10 mouse cellular contexts compared by ENCODE assay signal in genomic region chr4:140247006-140248003, GRCm38 (mm10). TPM values are rescaled to one million over a fixed set of nuclear protein-coding genes. Genes with fewer than 3 reads are reported as not detected.
DNase-seq lines count a peak whose midpoint lies in the region; ATAC-seq lines count a peak whose summit lies in the region.
"Had no signal": no experiment of that assay in that cellular context is flagged by ENCODE, and none has a peak within 500 bp of the region (broad histone marks: within the 10 kb centered on the region; RNA-seq: fewer than 3 reads in every experiment).

No protein-coding gene starts in this region.

- H3K4me3 ChIP-seq in heart, embryonic 13.5 days = peak overlapping the region; percentile 42
- H3K4me3 ChIP-seq in forebrain, embryonic 13.5 days = peak overlapping the region; percentile 62
- peak overlapping the region; percentile 72 for H3K4me3 ChIP-seq in midbrain, embryonic 10.5 days

- intact Hi-C loops in heart, postnatal 36 days (cut with DNase I) = no loop called here

- no peaks in the 10 kb centered on the region for H3K9me3 ChIP-seq in heart, embryonic 13.5 days
- no peaks in the 10 kb centered on the region for H3K9me3 ChIP-seq in forebrain, embryonic 13.5 days (replicated peaks)
- H3K9me3 ChIP-seq in midbrain, embryonic 10.5 days (replicated peaks) = no peaks in the 10 kb centered on the region

- H3K27ac ChIP-seq in heart, embryonic 13.5 days (replicated peaks) = no peak overlapping the region
- H3K27ac ChIP-seq in forebrain, embryonic 13.5 days = no peak overlapping the region
- no peak overlapping the region for H3K27ac ChIP-seq in midbrain, embryonic 10.5 days (replicated peaks)

- peak overlapping the region; percentile 63 for H3K4me2 ChIP-seq in heart, embryonic 13.5 days
- peak overlapping the region; percentile 96 for H3K4me2 ChIP-seq in forebrain, embryonic 13.5 days

- H3K9ac ChIP-seq in heart, embryonic 13.5 days = no peak overlapping the region
- peak overlapping the region; percentile 80; the same call in 1 of the 2 replicates for H3K9ac ChIP-seq in forebrain, embryonic 13.5 days

- ATAC-seq in heart, embryonic 13.5 days (ENCODE audit: extremely low read depth, insufficient number of reproducible peaks, low FRiP score, low TSS enrichment) = no peak
- no peak; the same call in 1 of the 2 replicates for ATAC-seq in forebrain, embryonic 13.5 days

- peaks cover 100% of the 10 kb centered on the region for H3K27me3 ChIP-seq in heart, embryonic 13.5 days (replicated peaks)
- peaks cover 90% of the 10 kb centered on the region for H3K27me3 ChIP-seq in forebrain, embryonic 13.5 days
- peaks cover 98% of the 10 kb centered on the region for H3K27me3 ChIP-seq in midbrain, embryonic 10.5 days (ENCODE audit: low read depth, poor library complexity, severe bottlenecking)

- 12% methylated on average over 28 of the region's 28 CpGs for WGBS in heart, embryonic 13.5 days
- WGBS in forebrain, embryonic 13.5 days = 6% methylated on average over 28 of the region's 28 CpGs
- 7% methylated on average over 28 of the region's 28 CpGs for WGBS in midbrain, embryonic 10.5 days

- peaks cover 8% of the 10 kb centered on the region for H3K4me1 ChIP-seq in heart, embryonic 13.5 days
- peaks cover 59% of the 10 kb centered on the region for H3K4me1 ChIP-seq in forebrain, embryonic 13.5 days
- peaks cover 71% of the 10 kb centered on the region for H3K4me1 ChIP-seq in midbrain, embryonic 10.5 days

- H3K36me3 ChIP-seq in heart, embryonic 13.5 days = no peaks in the 10 kb centered on the region
- no peaks in the 10 kb centered on the region for H3K36me3 ChIP-seq in forebrain, embryonic 13.5 days (ENCODE audit: poor library complexity, severe bottlenecking)
- H3K36me3 ChIP-seq in midbrain, embryonic 10.5 days = no peaks in the 10 kb centered on the region

- DNase-seq in heart, postnatal 36 days = no peak
- DNase-seq in ES-CJ7 (ENCODE audit: low read depth, low spot score) = peak; percentile 39
- no peak for DNase-seq in midbrain, embryonic 10.5 days (ENCODE audit: low spot score)
- no peak for DNase-seq in Muller cell, postnatal 12 days (ENCODE audit: inconsistent ontology term)
- DNase-seq in adrenal gland, postnatal 36 days = no peak
- no peak for DNase-seq in heart, adult 18-20 months

RNA-seq across cellular contexts. Expression of gene Igsf21, which starts 0.7 kb away (rescaled TPM):
- polyA plus RNA-seq in heart, embryonic 13.5 days (2015; fragmentation: Nextera tagmentation; extraction: Ambion mirVana) = 0.13 and 0.17 TPM in 2 replicates
- total RNA-seq in heart, postnatal 36 days (2021) = under 1 TPM in 1 of 2 experiments, not detected in 1; 0.33 TPM
- polyA plus RNA-seq in forebrain, embryonic 13.5 days (2015; fragmentation: Nextera tagmentation; extraction: Ambion mirVana) = 28.6 and 29.4 TPM in 2 replicates
- polyA plus RNA-seq in midbrain, embryonic 10.5 days (2016; fragmentation: Nextera tagmentation; extraction: Ambion mirVana) = 9.5 and 19.8 TPM in 2 replicates
- total RNA-seq in adrenal gland, postnatal 36 days (2021) = 1 to 10 TPM; 2.9 to 3.7 TPM
- total RNA-seq in heart, adult 18-20 months (2021) = under 1 TPM; 0.17 to 0.33 TPM
- total RNA-seq: CH12.LX; hematopoietic stem cell, adult 5-6 weeks had no signal
